Mouse (Mus musculus) midbrain, postnatal 0 days (tissue): ENCODE measurements around the gene Ltbp3. TPM values are rescaled to one million over a fixed set of nuclear protein-coding genes. Genes with fewer than 3 reads are reported as not detected.

Experiments
- ATAC-seq: fragments of 200-750 bp; cut with Nextera tagmentation; 2 replicates; pipeline ENCODE4 v1.8.0; 2017; ENCODE audit warnings: moderate number of reproducible peaks, mild to moderate bottlenecking, moderate TSS enrichment, moderate library complexity; ENCODE audit not compliant: low FRiP score
- DNase-seq: peaks from one replicate; pipeline ENCODE4 v3.0.0-alpha.2; 2015; ENCODE audit warnings: low spot score
- H3K27ac ChIP-seq: fragments of 300-500 bp; sonication (generic); 2 replicates; pipeline ENCODE4 v1.5.1; 2014; ENCODE audit warnings: low read depth, mild to moderate bottlenecking, low read length, mixed read lengths
- H3K27me3 ChIP-seq: fragments of 300-500 bp; sonication (generic); 2 replicates; pipeline ENCODE4 v1.6.1; 2014; ENCODE audit warnings: low read length, control low read depth, mixed read lengths; ENCODE audit not compliant: insufficient read depth
- H3K36me3 ChIP-seq: fragments of 300-500 bp; sonication (generic); 2 replicates; pipeline ENCODE4 v1.6.1; 2014; ENCODE audit warnings: low read length, control low read depth, mixed read lengths; ENCODE audit not compliant: insufficient read depth
- H3K4me1 ChIP-seq: fragments of 300-500 bp; sonication (generic); 2 replicates; pipeline ENCODE4 v1.6.1; 2014; ENCODE audit warnings: mild to moderate bottlenecking, control low read depth, antibody characterized with exemption, low read length, mixed read lengths; ENCODE audit not compliant: insufficient read depth
- H3K4me2 ChIP-seq: fragments of 300-500 bp; sonication (generic); 2 replicates; pipeline ENCODE4 v1.6.1; 2014; ENCODE audit warnings: low read depth, mild to moderate bottlenecking, low read length, mixed read lengths; ENCODE audit not compliant: poor library complexity, severe bottlenecking
- H3K4me3 ChIP-seq: fragments of 300-500 bp; sonication (generic); 2 replicates; pipeline ENCODE4 v1.5.1; 2014; ENCODE audit warnings: low read depth, mild to moderate bottlenecking, low read length, moderate library complexity
- H3K9ac ChIP-seq: fragments of 300-500 bp; sonication (generic); replicated peaks from 2 replicates; pipeline ENCODE4 v1.6.1; 2014; ENCODE audit warnings: mild to moderate bottlenecking, low read length, moderate library complexity, mixed read lengths; ENCODE audit not compliant: poor library complexity, severe bottlenecking
- H3K9me3 ChIP-seq: fragments of 300-500 bp; sonication (generic); 2 replicates; pipeline ENCODE4 v1.6.1; 2016; ENCODE audit warnings: low read length, control low read depth
- CTCF ChIP-seq: IDR thresholded peaks from 2 replicates; pipeline ENCODE4 v1.5.1; 2016; ENCODE audit warnings: antibody characterized with exemption, mild to moderate bottlenecking
- WGBS: fragments of 180-500 bp; shearing (Covaris S2); extraction: QIAGEN DNeasy Blood & Tissue Kit; methylation state at CpG from one replicate; pipeline ENCODE4 v1.1.7; 2014; 5-methylcytosine and 5-hydroxymethylcytosine counted together
- polyA plus RNA-seq: library from polyadenylated mRNA; unstranded; fragments of >200 nt; fragmentation: Nextera tagmentation; extraction: Ambion mirVana; gene quantifications from 2 replicates; pipeline ENCODE4 v1.2.1, GENCODE M21; 2015
- total RNA-seq: library from RNA; depleted of rRNA; stranded (reverse); fragments of >200 nt; gene quantifications from 2 replicates; pipeline ENCODE4 v1.2.3, GENCODE M21; 2014

The Ltbp3 gene
- total and polyA plus RNA-seq, 2 experiments from 2014 or later, result 12.8 to 29.3 TPM

GRCm38 (mm10) chr19:5751742-5752141 lies 11.0 kb downstream of the Ltbp3 start:
- ATAC-seq (no peak), DNase-seq (no peak)
- no peak overlapping the region for H3K4me2 ChIP-seq

GRCm38 (mm10) chr19:5756321-5756985 lies 15.7 kb downstream of the Ltbp3 start:
- H3K36me3 ChIP-seq, result peaks cover 44% of the 10 kb centered on the region
- DNase-seq (peak; percentile 27), ATAC-seq (peak; percentile 52; the same call in 1 of the 2 replicates)
- H3K4me1 ChIP-seq, result no peaks in the 10 kb centered on the region
- 17% methylated on average over 28 of the region's 29 CpGs for WGBS
- no peak for TF ChIP-seq CTCF
- H3K27ac ChIP-seq, result no peak overlapping the region
- H3K9ac ChIP-seq, result peak overlapping the region; percentile 29; the same call in 1 of the 2 replicates
- no peaks in the 10 kb centered on the region for H3K9me3 ChIP-seq
- H3K4me3 ChIP-seq, result no peak overlapping the region
- peak overlapping the region; percentile 22; the same call in 1 of the 2 replicates for H3K4me2 ChIP-seq
- peaks cover 25% of the 10 kb centered on the region for H3K27me3 ChIP-seq

More at GRCm38 (mm10) chr19:5751742-5752141, 11.0 kb downstream of the Ltbp3 start:
- Histone ChIP-seq H3K27ac (no peak overlapping the region), H3K9ac (no peak overlapping the region), H3K9me3 (no peaks in the 10 kb centered on the region), H3K4me1 (0 out of 2 replicates have a peak, but pooled peaks cover 1% of the 10 kb centered on the region), H3K4me3 (no peak overlapping the region), H3K27me3 (peaks cover 30% of the 10 kb centered on the region), H3K36me3 (no peaks in the 10 kb centered on the region)
- 9% methylated on average over 20 of the region's 20 CpGs for WGBS
- TF ChIP-seq CTCF, result no peak

DNA sequence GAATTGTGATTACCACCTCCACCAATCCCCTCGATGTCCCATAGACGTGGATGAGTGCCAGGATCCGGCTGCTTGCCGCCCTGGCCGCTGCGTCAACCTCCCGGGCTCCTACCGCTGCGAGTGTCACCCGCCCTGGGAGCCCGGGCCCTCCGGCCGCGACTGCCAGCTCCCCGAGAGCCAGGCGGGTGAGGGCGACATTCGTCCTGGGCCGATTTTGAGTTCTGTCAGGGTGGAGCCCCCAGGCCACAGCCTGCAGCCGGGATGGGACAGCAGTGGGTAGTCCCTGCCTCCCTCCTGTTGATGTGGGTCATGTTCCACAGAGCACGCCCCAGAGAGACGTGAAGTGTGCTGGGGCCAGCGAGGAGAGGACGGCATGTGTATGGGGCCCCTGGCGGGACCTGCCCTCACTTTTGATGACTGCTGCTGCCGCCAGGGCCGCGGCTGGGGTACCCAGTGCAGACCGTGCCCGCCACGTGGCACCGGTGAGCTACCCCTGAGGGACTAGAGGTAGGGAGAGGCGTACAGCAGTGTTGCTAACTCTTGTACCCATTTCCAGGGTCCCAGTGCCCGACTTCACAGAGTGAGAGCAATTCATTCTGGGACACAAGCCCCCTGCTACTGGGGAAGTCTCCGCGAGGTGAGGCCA lies 16.4 kb downstream of the Ltbp3 start:
- ATAC-seq (0 out of 2 replicates have a peak, but pooled peaks have one; percentile 3), DNase-seq (no peak)
- H3K9ac ChIP-seq, result 0 out of 2 replicates have a peak overlapping the region, but pooled peaks have one; percentile 29
- no peak overlapping the region for H3K4me3 ChIP-seq
- H3K4me2 ChIP-seq, result peak overlapping the region; percentile 22; the same call in 1 of the 2 replicates
- H3K4me1 ChIP-seq, result no peaks in the 10 kb centered on the region
- no peak for TF ChIP-seq CTCF
- WGBS, result 20% methylated on average over 34 of the region's 36 CpGs
- no peaks in the 10 kb centered on the region for H3K9me3 ChIP-seq
- H3K36me3 ChIP-seq, result peaks cover 45% of the 10 kb centered on the region
- no peak overlapping the region for H3K27ac ChIP-seq
- peaks cover 25% of the 10 kb centered on the region for H3K27me3 ChIP-seq

DNA sequence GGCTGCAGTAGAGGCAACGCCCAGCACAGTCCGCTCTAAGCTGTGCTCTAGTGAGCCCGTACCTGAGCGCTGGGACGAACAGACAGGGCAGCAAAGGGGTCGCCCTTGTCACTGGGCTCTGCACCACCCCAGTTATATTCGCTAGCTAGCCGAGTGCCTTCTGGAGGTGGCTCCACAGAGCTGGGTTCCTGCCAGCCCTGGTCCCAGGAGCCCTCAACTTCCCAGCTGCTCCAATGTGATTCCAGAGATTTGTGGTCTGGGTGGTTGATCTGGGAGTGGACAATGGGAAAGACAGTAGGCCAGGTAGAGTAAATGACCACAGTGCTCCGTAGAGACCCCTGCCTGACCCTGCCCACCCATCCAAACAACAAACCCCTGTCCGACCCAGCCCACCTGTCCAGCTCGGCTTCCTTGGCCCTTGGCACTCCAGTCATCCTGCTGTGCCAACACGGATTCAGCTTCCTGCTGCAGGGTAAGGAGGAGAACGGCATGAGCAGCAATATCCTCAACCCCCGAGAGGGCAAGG lies 18.2 kb downstream of the Ltbp3 start:
- 91% methylated on average over 14 of the region's 14 CpGs for WGBS
- Histone ChIP-seq H3K4me3 (no peak overlapping the region), H3K9ac (no peak overlapping the region), H3K27me3 (peaks cover 21% of the 10 kb centered on the region), H3K9me3 (no peaks in the 10 kb centered on the region), H3K36me3 (peaks cover 58% of the 10 kb centered on the region), H3K4me2 (no peak overlapping the region), H3K27ac (no peak overlapping the region), H3K4me1 (no peaks in the 10 kb centered on the region)
- no peak for ATAC-seq
- TF ChIP-seq CTCF, result no peak
- DNase-seq, result no peak

- Histone ChIP-seq H3K4me3 (no peak overlapping the region), H3K27ac (no peak overlapping the region), H3K9me3 (no peaks in the 10 kb centered on the region), H3K4me2 (no peak overlapping the region), H3K4me1 (no peaks in the 10 kb centered on the region), H3K9ac (no peak overlapping the region), H3K36me3 (peaks cover 82% of the 10 kb centered on the region), H3K27me3 (no peaks in the 10 kb centered on the region)
- DNase-seq (no peak), ATAC-seq (no peak)
- TF ChIP-seq CTCF, result no peak
- WGBS, result 98% methylated on average over 6 of the region's 6 CpGs
Measured at GRCm38 (mm10) chr19:5763163-5763562, 22.5 kb downstream of the Ltbp3 start.

DNA sequence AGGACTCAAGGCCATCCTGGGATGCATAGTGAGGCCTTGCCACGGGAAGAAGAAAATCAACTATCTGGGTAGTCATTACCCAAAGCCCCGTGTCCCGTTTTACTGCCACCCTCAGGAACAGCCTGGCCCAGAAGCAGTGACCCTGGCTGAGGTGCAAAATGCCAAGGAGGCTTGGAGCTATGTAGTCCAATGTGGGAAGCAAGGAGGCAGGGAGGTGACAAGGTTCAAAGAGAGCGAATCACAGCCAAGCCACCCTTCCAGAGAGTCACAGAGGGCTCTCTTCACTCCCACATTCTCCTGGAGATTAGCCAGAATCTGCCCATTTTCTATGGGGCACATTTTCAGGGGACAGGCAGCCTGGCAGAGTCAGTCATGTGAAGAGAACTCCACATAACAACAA lies 26.6 kb downstream of the Ltbp3 start:
- no peak overlapping the region for H3K27ac ChIP-seq
- no peaks in the 10 kb centered on the region for H3K27me3 ChIP-seq
- H3K36me3 ChIP-seq, result peaks cover 56% of the 10 kb centered on the region
- H3K4me2 ChIP-seq, result no peak overlapping the region
- H3K4me1 ChIP-seq, result no peaks in the 10 kb centered on the region
- DNase-seq (no peak), ATAC-seq (no peak)
- no peaks in the 10 kb centered on the region for H3K9me3 ChIP-seq
- 89% methylated on average over 4 of the region's 4 CpGs for WGBS
- H3K4me3 ChIP-seq, result no peak overlapping the region
- H3K9ac ChIP-seq, result no peak overlapping the region
- TF ChIP-seq CTCF, result no peak
